1 mouse cellular context compared by ENCODE assay signal in the genomic region with DNA sequence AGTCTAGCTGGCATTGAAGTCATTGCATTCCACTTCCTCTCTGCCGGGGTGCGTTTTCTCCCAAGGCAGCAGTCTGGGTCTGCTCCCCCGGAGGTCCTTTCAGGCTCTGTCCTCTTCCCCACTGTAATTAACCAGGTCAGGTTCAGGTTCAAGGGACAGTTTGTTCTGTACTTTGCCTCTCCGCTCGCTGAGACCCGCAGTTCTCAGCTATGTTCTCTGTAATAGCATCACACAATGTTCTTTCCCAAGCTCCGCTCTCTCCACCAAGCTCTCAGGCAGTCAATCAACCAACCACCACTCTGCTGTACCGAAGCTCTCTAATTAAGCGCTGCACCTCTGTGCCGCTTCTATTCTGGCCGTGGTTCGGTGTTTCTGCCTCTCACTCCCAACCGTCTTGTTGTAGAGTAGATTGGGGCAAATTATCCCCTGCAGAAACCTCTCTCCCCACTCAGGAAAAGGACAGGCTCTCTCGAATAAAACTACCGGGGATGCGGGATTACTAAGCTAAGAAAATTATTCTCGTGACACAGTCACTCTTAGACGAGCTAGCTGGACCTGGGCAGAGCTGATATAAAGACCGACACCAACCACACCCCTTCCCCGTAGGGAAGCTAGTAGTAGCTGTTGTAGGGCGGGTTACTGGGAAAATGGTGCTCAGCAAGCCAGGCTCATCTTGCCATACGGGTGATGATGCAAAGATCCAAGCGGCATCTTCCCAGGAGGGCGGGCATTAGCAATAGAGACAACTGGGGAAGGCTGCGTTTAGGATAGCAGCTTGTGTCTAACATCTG.
A peak's percentile ranks its signal among the peaks of the same experiment; 100 is the strongest.
TF ChIP-seq lines count a peak whose summit lies in the region.

No protein-coding gene starts in this region.

TF ChIP-seq in MEL, 35 proteins besides CTCF, POLR2A, EP300 and RAD21:
- 0 out of 2 replicates have a peak, but pooled peaks have one; percentile 41 for TF ChIP-seq SIN3A (IDR thresholded peaks at IDR 0.05; ENCODE audit: low read length)
- TF ChIP-seq HCFC1 (IDR thresholded peaks at IDR 0.05; ENCODE audit: low read depth, low read length): no peak
- 0 out of 2 replicates have a peak, but pooled peaks have one; percentile 5 for TF ChIP-seq GATA1 (IDR thresholded peaks at IDR 0.05; ENCODE audit: low read depth, low read length)
- TF ChIP-seq MXI1 (IDR thresholded peaks at IDR 0.05; ENCODE audit: low read depth, low read length): peak; percentile 51
- TF ChIP-seq ELF1 (IDR thresholded peaks at IDR 0.05; ENCODE audit: low read depth, low read length): no peak
- 0 out of 2 replicates have a peak, but pooled peaks have one; percentile 9 for TF ChIP-seq TAL1 (IDR thresholded peaks at IDR 0.05; ENCODE audit: low read length)
